Mouse (Mus musculus) neural tube, embryonic 10.5 days (tissue): ENCODE data around the gene Ugt1a2.

Source experiments
- DNase-seq: peaks from one replicate; pipeline ENCODE4 v3.0.0-alpha.2; 2017; ENCODE audit warnings: low spot score; ENCODE audit errors: extremely low spot score

The Ugt1a2 gene

DNA sequence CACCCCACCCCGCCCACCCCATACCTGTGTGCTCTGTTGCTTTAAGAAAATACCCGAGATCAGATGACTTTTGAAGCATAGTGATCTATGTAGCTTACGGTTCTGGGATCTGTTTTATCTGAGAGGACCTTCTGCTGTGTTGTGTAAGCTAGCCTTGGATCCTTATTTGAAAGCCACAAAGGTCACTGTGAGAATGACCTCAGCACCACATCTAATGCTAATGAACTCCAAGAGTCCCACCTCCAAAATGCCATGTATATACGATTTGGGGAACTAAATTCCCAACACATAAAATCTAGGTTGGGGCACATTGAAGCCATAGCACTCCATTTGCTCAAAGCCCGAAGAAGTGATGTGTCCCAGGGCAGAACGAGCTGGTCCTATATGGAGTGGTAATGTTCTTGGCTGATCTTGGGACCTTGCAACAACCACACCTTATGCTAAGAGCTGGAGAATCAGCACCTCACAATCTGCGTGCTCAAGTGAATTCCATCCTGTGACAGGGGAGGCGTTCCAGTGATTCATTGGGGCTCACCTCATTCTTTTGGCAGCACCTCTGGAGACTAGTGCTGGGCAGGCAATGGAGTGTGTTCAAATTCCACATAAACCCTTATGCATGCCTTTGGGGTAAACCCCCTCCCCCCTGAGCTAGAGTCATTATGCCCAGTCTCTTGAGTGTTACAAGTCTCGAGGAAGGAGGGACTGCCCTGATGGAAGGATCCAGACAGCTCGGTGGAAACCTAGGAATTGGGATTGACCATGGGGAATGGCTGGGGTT, 56.7 kb downstream of the Ugt1a2 start:
- DNase-seq: no peak

GRCm38 (mm10) chr1:88257681-88258080, 57.3 kb downstream of the Ugt1a2 start:
- DNase-seq: no peak

DNA sequence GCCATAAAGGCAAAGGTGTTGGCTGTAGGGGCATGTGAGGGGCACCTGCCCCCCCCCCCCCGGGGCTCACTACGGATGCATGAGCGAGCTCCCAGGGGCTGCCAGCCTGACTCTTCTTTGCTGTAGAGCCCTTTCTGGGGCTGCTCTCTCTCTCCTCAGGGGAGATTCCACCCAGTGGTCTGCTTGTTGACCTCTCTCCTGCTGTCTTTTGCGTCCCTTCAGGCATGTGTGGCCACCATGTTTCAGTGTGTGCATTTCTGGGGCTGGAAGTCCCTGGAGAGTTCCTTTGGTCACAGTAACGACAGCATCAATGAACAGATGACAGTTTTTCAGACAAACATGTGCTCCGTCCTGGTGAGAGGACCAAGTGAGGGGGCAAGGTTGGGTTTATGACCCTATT, 58.0 kb downstream of the Ugt1a2 start:
- DNase-seq: no peak

DNA sequence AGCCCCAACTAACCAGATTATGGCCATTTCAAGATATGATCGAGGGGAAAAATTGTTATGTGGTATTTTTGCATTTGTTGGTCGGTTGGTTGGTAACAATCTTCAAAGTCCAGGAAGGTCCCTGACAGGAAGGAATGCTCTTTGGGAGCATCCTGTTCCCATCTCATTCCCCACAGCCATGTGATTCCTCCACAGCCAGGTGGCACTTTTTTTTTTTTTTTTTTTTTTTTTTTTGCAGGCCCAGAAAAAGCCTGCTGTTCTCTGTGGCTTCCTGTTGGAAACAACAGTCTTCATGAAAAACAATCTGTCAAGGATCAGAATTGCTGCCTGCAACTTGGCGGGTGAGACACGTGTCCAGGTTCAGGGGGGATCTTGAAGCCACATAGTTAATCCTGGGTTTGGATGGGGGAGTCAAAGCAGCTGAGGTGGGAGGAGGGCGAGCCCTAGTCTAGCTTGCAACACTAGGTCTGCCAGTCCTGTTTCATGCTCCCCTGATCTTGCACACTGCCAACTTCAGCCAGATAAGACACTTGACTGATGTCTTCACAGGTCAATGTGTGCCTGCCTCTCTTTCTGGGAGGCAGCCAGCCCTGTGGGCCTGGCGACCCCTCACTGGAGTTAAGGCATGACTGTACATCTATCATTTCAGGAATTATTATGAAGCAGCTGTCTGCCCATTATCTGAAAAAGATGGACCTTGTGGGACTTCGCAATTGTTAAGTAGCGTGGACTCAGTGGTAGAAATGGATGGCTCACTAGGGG, 58.7 kb downstream of the Ugt1a2 start:
- peak; percentile 74 for DNase-seq

GRCm38 (mm10) chr1:88259643-88260024, 59.2 kb downstream of the Ugt1a2 start:
- no peak for DNase-seq

- DNase-seq: no peak
Observed at GRCm38 (mm10) chr1:88260114-88260513, 59.7 kb downstream of the Ugt1a2 start.

DNA sequence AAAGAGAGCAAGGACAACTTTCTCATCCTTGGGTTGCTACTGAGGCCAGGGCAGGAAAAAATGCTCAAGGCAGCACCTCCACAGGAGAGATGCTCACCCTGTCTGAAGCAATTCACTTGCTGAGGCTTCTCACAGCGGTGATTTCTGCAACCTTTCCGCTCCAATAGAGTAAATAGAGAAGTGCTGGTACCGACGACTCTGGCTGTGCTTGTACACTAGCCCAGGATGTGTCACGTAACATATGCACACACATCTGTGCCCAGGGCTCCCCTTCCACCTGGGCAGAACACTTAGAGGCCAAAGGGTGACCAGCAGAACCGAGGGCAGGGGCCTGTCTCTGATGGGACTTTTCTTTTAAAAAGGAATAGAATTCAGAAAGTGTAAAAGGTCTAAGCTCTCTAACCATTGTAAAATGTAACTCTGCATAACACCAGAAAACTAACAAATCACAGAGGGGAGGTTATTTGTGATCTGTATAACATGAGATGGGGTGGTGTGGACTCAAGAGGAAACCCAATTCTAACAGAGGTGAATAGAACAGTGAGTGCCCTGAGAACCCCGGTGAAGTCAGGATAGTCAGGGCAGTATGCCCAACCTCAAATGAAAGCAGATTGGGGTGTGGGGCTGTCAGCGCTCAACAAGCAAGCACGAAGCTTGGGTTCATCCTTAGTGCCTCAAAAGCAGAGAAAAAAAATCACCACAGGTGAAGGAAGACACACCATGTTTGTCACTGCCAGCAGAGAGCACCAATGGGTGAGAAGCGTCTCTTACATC, 60.4 kb downstream of the Ugt1a2 start:
- DNase-seq: no peak

DNA sequence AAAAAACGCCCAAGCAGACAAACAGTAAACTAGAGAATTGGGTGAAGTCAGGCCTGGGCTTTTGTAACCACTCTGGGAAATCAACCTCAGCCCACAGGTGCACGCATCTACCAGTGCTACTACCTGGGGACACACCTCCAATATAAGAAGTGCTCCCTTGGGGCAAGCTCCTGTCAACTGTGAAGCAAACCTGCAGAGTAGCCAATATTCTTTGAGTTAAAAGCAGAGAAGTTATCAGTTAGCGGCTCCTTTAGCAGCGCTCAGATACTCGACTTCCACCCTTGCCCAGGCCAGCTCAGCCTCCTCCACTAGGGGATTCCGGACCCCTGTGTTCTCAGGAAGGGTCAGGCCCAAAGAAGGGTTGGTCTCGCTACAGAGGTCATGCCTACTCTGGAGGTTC, 61.3 kb downstream of the Ugt1a2 start:
- no peak for DNase-seq

- no peak for DNase-seq
Observed at GRCm38 (mm10) chr1:88262255-88262654, 61.9 kb downstream of the Ugt1a2 start.

- no peak for DNase-seq
Observed at GRCm38 (mm10) chr1:88262961-88263360, 62.6 kb downstream of the Ugt1a2 start.

GRCm38 (mm10) chr1:88263778-88264177, 63.4 kb downstream of the Ugt1a2 start:
- DNase-seq: no peak

- no peak for DNase-seq
Observed at GRCm38 (mm10) chr1:88264237-88264868, 64.0 kb downstream of the Ugt1a2 start.

GRCm38 (mm10) chr1:88264869-88265240, 64.5 kb downstream of the Ugt1a2 start:
- DNase-seq: no peak

DNA sequence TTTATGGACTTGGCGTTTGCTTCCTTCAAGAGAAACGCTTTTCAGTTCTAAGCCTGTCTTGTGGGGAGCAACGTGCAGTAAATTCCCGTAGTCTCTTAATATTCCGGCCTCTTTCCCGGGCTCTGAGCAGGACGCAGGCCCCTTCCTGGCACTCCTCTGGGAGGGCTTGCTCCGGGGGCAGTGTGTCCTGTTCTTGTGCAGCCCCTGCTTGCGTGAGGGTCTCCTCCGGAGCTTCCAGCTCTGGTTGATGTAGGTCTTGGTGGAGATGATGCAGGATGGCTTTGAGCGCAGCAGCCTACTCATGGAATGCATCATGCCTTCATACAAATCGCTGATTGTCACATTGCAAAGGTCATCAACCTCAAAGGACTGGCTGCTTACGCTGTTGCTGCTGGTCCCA, 65.7 kb downstream of the Ugt1a2 start:
- no peak for DNase-seq

- DNase-seq: no peak
Observed at GRCm38 (mm10) chr1:88267489-88267888, 67.1 kb downstream of the Ugt1a2 start.

GRCm38 (mm10) chr1:88268070-88268469, 67.7 kb downstream of the Ugt1a2 start:
- DNase-seq: no peak
